Mouse (Mus musculus): ENCODE data around the gene Otogl. TPM values are rescaled to one million over a fixed set of nuclear protein-coding genes. Genes with fewer than 3 reads are reported as not detected.
"Not testable (repeated sequence)": the region's sequence is repeated elsewhere in the genome, so short reads cannot be mapped to it uniquely, and the experiment has no call there.

Otogl gene
- total RNA-seq, 2 experiments from 2014 or later, result 0.05 TPM; not detected in 1

DNA sequence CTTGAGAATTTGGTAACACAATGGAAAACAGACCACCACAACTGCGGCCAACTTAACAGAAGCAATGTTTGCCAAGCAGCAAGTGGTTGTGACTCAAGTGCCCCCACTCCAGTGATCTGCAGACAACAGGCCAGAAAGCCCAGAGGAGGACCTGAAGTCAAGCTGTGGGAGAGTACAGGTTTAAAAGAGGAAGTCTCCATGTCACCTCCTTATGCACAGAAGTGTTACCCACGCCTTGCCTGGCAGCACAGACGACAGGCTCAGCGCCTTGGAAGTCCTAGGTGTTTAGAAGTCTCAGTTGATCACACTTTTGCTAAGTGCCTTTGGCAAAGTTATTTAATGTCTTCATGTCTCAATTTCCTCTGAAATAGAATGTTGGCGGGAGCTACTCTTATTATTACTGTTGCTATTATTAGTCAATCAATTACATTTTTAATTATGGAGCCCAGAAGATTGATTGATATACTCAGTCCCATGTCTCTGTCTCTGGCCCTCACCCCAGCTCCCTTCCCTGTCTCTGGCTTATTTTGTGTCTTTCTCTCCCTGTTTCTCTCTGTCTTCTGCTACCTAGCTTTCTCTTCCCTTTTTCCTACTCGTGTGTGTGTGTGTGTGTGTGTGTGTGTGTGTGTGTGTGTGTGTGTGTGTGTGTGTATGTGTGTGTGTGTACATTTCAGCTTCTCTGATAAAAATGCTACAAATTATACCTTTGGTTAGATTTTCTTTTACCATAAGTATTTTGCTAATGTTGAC, 101.1 kb downstream of the Otogl start:
- DNase-seq, result no peak

DNA sequence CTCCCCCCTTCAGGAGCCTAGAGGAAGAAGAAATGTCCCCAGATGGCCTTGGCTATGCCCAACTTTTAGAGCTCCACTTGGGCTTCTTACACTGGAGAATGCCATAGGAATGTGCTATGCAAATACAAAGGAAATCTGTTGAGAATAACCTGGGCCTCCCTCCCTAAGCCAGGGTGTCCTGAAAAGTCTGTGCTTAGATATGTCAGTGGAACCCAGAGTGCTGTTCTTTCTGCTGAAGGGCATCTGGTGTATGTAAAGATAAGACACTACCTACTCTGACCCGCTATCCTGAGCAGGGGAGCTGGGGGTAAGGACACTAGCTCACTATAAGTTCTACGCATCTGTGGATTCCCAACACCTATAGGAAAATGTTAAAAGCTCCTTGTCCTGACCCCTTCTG, 106.7 kb downstream of the Otogl start:
- DNase-seq, result no peak

DNA sequence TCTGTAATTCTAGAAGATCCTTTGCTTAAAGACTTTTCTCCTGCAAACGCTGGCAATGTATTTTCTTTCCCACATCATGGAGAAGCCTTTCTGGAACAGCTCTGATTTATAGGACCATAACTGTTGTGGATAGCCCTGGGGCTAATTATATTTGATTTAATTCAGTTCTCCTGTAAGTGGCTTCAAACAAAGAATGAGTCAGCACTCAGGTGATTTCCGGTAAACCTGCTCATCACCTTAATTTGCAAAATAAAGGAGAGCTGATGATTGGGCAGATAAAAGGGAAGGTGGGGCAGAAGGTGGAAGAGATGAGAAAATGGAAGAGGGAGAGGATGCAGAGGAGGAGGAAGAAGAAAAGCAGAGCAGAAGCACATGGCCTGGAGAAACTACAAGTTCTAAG, 107.6 kb downstream of the Otogl start:
- not testable (repeated sequence) for DNase-seq

- DNase-seq, result peak; percentile 57
Observed at GRCm38 (mm10) chr10:107799671-107800353, 112.1 kb downstream of the Otogl start.

DNA sequence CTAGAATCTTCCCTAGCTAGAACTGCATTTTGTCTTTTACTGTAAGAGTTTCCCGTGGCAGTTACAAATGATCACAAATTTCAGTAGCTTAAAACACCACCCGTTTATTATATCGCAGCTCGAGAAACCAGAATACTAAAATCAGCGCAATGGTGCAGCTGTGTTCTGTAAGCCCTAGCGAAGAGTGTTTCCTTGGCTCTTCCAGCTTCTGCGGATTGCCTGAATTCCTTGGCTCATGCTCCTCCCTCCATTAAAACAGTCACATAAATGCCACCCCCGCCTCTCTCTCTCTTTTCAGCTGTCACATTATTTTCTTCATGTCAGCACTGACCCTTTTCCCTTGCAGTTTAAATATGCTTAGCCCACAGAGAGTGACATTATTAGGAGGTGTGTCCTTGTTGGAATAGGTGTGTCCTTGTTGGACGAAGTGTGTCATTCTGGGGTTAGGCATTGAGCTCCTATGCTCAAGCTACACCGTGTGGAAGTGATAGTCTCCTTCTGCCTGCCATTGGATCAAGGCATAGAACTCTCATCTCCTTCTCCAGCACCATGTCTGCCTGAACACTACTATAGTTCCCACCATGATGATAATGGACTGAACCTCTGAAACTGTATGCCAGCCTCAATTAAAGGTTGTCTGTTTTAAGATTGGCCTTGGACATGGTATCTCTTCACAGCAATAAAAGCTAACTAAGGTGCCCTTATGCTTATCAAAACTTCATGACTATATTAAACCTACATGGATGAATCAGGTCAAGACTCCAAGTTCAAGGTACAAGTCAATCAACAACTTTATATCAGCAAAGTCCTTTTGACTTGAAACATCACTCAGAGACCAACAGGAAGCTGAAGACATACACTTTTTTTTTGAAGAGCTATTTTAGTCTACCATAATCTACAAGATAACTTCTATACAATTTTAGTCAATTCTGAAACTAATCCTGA, 116.8 kb downstream of the Otogl start:
- DNase-seq, result no peak

- no peak for DNase-seq
Observed at GRCm38 (mm10) chr10:107792491-107792890, 119.4 kb downstream of the Otogl start.

GRCm38 (mm10) chr10:107779548-107779947, 132.4 kb downstream of the Otogl start:
- no peak for DNase-seq

DNA sequence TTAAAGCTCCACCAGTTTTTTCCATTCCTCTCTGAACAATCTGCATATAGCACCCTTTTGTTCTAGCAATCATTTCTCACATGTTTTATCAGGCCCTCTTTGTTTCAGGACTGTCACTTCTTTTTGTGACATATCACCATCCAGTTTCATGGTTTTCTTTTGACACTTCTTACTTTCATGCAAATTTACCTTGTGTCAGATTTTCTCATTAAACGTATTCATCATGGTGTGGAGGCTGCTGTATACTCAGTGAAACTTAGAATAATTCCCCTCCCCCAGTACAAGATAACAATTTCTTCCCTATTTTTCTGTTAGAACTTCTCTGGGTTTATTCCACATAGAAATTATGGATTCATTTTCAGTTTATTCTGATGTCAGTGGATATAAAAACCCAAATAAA, 152.3 kb downstream of the Otogl start:
- DNase-seq, result no peak

DNA sequence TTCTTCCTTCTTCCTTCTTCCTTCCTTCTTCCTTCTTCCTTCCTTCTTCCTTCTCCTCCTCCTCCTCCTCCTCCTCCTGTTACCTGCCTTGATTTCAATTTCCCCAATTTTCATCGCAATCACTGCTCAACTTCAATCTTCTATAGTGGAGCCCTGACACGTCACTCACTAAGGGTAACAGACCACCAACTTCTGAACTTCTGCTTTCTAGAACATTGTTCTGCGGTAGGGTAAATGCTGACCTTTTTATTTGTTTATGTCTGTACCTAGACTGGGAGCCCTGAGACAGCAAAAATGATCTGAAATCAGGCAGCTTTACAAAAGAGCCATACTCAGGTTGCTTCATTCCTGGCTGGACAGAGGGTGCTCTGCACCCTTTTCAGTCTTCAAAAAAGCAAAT, 158.5 kb downstream of the Otogl start:
- DNase-seq, result no peak

DNA sequence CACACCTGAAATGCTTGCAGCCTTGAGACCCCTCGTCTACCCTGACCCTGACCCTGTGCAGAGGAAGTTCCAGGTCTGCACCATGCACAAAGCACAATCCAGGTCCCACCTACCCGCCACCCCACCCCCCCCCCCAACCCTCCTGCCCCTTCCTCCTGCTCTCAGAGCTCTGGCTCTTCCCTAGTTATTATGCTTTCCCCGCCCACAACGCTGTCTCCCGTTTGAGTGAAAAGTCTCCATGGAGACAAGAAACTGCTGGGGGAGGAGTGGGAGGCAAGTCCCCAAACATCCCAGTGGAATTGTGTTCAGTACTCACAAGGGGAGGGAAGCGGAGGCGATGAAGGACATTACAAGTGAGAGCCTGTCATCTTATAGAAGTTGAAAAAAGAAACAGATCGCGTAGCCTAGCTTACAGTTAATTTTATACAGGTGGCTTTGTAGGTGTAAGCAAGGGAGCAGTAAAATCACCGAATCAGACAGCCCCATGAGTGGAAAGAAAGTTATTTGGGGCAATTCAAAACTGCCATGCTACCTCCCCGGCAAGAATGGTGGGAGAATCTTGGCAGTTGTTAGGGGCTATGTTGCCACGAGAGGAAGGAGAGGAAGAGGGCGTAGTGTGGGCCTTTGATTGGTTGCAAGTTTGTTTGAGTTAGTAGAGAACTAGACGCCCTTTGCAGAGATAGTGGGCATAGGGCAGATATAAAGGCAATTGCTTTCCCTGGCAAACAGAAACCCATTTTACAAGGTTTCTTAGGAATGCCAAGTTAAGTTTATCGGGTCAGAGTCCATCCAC, 159.4 kb downstream of the Otogl start:
- no peak for DNase-seq

GRCm38 (mm10) chr10:107751944-107752343, 160.0 kb downstream of the Otogl start:
- DNase-seq, result no peak

- DNase-seq, result peak; percentile 8
Observed at GRCm38 (mm10) chr10:107747566-107747965, 164.4 kb downstream of the Otogl start.

DNA sequence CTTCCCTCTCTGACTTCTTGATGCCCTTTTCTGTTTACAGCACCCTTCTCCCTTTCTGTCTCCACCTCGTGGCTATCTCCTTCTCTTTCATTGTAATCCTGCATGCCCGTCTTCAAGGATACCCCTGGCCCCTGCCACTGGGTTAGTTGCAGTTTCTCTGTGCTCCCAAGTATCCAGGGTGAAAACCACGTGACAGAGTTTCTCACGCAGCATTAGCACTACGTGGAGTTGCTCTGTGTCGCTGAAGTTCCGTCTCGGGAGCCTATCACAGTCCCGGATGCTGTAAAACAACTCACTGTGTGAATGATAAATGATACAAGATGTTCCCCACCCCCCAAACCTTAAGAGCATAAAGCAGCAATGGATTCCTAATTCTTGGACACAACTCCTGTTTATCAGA, 165.2 kb downstream of the Otogl start:
- DNase-seq, result no peak

DNA sequence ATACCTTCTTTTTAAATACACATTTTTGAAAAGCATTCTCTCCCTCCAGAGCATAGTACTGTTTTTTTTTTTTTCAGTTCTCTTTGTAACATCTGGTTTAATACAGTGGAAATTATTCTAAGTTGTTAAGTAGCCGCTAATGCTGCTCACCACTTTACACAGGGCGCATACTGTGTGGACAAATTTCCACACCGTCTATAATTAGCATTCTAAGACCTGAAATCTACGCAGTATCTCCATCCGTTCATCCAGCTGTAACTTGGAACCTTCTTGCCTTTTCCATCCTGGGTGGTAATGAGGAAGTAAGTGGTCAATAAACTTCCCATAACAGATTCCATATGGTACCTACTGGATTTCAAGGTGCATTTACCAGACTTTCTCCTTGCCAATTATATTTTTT, 172.1 kb downstream of the Otogl start:
- no peak for DNase-seq

GRCm38 (mm10) chr10:107737743-107738142, 174.2 kb downstream of the Otogl start:
- no peak for DNase-seq

- no peak for DNase-seq
Observed at GRCm38 (mm10) chr10:107735448-107735847, 176.5 kb downstream of the Otogl start.

- DNase-seq, result no peak
Observed at GRCm38 (mm10) chr10:107734327-107734726, 177.6 kb downstream of the Otogl start.

DNA sequence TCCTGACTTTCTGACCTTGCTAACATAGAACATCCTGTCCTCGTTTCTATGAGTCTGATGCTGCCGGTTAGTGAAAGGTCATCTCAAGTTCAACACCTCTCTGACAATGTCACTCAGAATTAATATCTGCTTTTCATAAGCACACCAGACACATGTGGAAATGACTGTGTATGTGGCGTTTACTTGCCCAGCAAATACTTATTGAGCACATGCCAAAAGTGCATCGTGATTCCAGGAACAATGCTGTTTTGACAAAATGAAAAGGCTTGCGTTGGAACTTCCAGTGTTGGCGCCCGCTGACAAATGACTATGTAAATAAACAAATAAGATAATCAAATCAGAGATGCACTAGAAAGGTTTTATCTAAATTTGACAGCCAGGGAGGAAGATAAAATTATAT, 186.3 kb downstream of the Otogl start:
- DNase-seq, result no peak

- no peak for DNase-seq
Observed at GRCm38 (mm10) chr10:107719806-107720205, 192.1 kb downstream of the Otogl start, which contains the start of gene Ptprq. Ptprq (minus strand) TSS chr10:107720051.
